Mouse (Mus musculus): ENCODE measurements at regions not wholly inside any gene's neighbourhood (a gene's known extent, or its start where the extent isn't known, plus 50 kb on each side); places are given as distances from the start of the nearest gene placed in this dataset.

- TF ChIP-seq CTCF (IDR thresholded peaks at IDR 0.05; ENCODE audit: low read depth, low read length) (no peak), POLR2A (IDR thresholded peaks at IDR 0.05; ENCODE audit: extremely low read depth, insufficient read depth, low read length) (no peak)
- whole genome bisulfite sequencing, result 73% methylated on average over 18 of the region's 18 CpGs
These were observed 53.0 kb upstream of the Gli2 start for GRCm38 (mm10) chr1:119106246-119106975.

More at GRCm38 (mm10) chr1:119106246-119106975, 53.0 kb upstream of the Gli2 start:
- H3K27ac ChIP-seq (replicated peaks; ENCODE audit: insufficient read depth, low read depth, low read length), result no peak overlapping the region
- no peak for DNase-seq (ENCODE audit: extremely low read depth, low read depth, low spot score)
- H3K79me2 ChIP-seq (ENCODE audit: control insufficient read depth, insufficient read depth, low read length), result no peaks in the 10 kb centered on the region
- no peak overlapping the region for H3K9ac ChIP-seq (ENCODE audit: low read depth, low read length)
- no peaks in the 10 kb centered on the region for H3K27me3 ChIP-seq (ENCODE audit: control insufficient read depth, insufficient read depth, low read length)
- no peaks in the 10 kb centered on the region for H3K36me3 ChIP-seq (ENCODE audit: control insufficient read depth, insufficient read depth, low read length)
- H3K4me1 ChIP-seq (ENCODE audit: control insufficient read depth, insufficient read depth, low read length), result no peaks in the 10 kb centered on the region
- no peak overlapping the region for H3K4me3 ChIP-seq (ENCODE audit: insufficient read depth, low read depth, low read length)
